Mouse (Mus musculus) cortical plate, adult 2 months (tissue): ENCODE results near the gene Ganab. TPM values are rescaled to one million over a fixed set of nuclear protein-coding genes. Genes with fewer than 3 reads are reported as not detected.

Source experiments
- H3K27ac ChIP-seq: fragments of 200-500 bp; 2 replicates; pipeline ENCODE4 v1.5.1; 2012; ENCODE audit warnings: low read length, control low read depth, inconsistent platforms; ENCODE audit not compliant: insufficient read depth
- H3K4me1 ChIP-seq: fragments of 200-500 bp; 2 replicates; pipeline ENCODE4 v1.6.1; 2011; ENCODE audit warnings: low read length; ENCODE audit not compliant: control insufficient read depth, insufficient read depth
- H3K4me3 ChIP-seq: fragments of 200-500 bp; 2 replicates; pipeline ENCODE4 v1.5.1; 2011; ENCODE audit warnings: mild to moderate bottlenecking, low read length, control low read depth; ENCODE audit not compliant: insufficient read depth
- CTCF ChIP-seq: fragments of 200-500 bp; IDR thresholded peaks from 2 replicates; pipeline ENCODE4 v1.5.1; 2011; ENCODE audit warnings: mild to moderate bottlenecking, control low read depth, low read length; ENCODE audit not compliant: insufficient read depth; ENCODE audit errors: extremely low read depth
- POLR2A ChIP-seq: fragments of 200-500 bp; IDR thresholded peaks from 2 replicates; pipeline ENCODE4 v1.6.1; 2011; ENCODE audit warnings: mild to moderate bottlenecking, low read length, control low read depth; ENCODE audit not compliant: insufficient read depth; ENCODE audit errors: extremely low read depth
- polyA plus RNA-seq: library from polyadenylated mRNA; depleted of rRNA; stranded (reverse); fragments of >200 nt; gene quantifications from 2 replicates; pipeline ENCODE4 v1.2.3, GENCODE M21; 2012; rRNA removed

Gene Ganab
- polyA plus RNA-seq, 1 experiment: 87.5 TPM

DNA sequence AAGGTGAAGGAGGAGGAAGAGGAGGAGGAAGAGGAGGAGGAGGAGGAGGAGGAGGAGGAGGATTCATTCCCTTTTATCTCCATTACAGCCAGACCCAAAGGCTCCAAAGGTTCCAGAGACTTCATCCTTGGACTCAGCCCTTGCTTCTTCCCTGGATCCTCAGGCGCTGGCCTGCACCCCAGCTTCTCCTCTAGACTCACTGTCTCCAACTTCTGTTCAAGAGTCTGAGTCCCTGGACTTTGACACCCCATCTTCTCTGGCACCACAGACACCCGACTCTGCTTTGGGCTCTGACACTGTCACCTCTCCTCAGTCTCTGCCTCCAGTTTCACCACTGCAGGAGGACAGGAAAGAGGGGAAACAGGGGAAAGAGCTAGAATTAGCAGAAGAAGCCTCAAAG lies 64.4 kb downstream of the Ganab start:
- no peak overlapping the region for H3K4me3 ChIP-seq
- peak overlapping the region; percentile 93 for H3K27ac ChIP-seq
- peaks cover 3% of the 10 kb centered on the region; the same call in 1 of the 2 replicates for H3K4me1 ChIP-seq
- TF ChIP-seq CTCF: no peak
- TF ChIP-seq POLR2A: no peak

DNA sequence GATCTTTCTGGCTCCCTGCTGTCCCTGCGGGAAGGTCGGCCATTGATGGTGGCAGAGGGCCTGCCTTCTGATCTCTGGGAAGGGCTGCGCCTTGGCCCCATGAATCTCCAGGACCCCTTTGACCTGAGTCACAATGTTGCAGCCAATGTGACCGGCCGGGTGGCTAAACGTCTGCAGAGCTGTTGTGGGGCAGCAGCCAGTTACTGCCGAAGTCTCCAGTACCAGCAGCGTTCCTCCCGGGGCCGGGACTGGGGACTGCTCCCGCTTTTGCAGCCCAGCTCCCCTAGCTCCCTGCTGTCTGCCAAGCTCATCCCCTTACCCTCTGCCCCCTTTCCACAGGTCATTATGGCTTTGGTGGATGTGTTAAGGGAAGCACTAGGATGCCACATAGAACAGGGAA lies 67.2 kb downstream of the Ganab start:
- no peak for TF ChIP-seq POLR2A
- TF ChIP-seq CTCF: no peak
- peaks cover 5% of the 10 kb centered on the region; the same call in 1 of the 2 replicates for H3K4me1 ChIP-seq
- H3K27ac ChIP-seq: no peak overlapping the region
- H3K4me3 ChIP-seq: no peak overlapping the region

- TF ChIP-seq POLR2A (no peak), CTCF (no peak)
- Histone ChIP-seq H3K4me3 (no peak overlapping the region), H3K27ac (no peak overlapping the region), H3K4me1 (peaks cover 5% of the 10 kb centered on the region; the same call in 1 of the 2 replicates)
These were observed 67.9 kb downstream of the Ganab start for GRCm38 (mm10) chr19:8965771-8966170.

- Histone ChIP-seq H3K27ac (peak overlapping the region; percentile 63), H3K4me1 (peaks cover 5% of the 10 kb centered on the region; the same call in 1 of the 2 replicates), H3K4me3 (peak overlapping the region; percentile 48)
- TF ChIP-seq POLR2A (no peak), CTCF (no peak)
These were observed 68.3 kb downstream of the Ganab start for GRCm38 (mm10) chr19:8966198-8966589.

Other genes starting within 250 kb of the Ganab start
- gene Chrm1, start 234.3 kb upstream of the Ganab start, polyA plus RNA-seq: 109 and 117 TPM in 2 replicates
- gene Slc3a2, start 174.7 kb upstream of the Ganab start, polyA plus RNA-seq: 200 TPM in 2 replicates
- 50.2 and 51.3 TPM in 2 replicates for gene Wdr74, start 162.2 kb upstream of the Ganab start, polyA plus RNA-seq
- gene 1700092M07Rik, start 157.4 kb upstream of the Ganab start, polyA plus RNA-seq: 0.59 TPM in 1 of 2 replicates, not detected in the other
- gene Stx5a, start 156.7 kb upstream of the Ganab start, polyA plus RNA-seq: 106 and 109 TPM in 2 replicates
- gene Nxf1, start 141.0 kb upstream of the Ganab start, polyA plus RNA-seq: 121 and 127 TPM in 2 replicates
- gene Tmem223, start 127.1 kb upstream of the Ganab start, polyA plus RNA-seq: 134 and 142 TPM in 2 replicates
- 18.7 and 18.8 TPM in 2 replicates for gene Tmem179b, start 123.6 kb upstream of the Ganab start, polyA plus RNA-seq
- 15.1 and 15.5 TPM in 2 replicates for gene Taf6l, start 111.7 kb upstream of the Ganab start, polyA plus RNA-seq
- 177 and 184 TPM in 2 replicates for gene Polr2g, start 99.5 kb upstream of the Ganab start, polyA plus RNA-seq
- 4.0 TPM in 2 replicates for gene Zbtb3, start 95.5 kb upstream of the Ganab start, polyA plus RNA-seq
- 29.0 and 29.5 TPM in 2 replicates for gene Ttc9c, start 78.7 kb upstream of the Ganab start, polyA plus RNA-seq
- 78.5 and 85.1 TPM in 2 replicates for gene Hnrnpul2, start 78.1 kb upstream of the Ganab start, polyA plus RNA-seq
- not detected in 2 replicates for gene AC129217.1, start 68.3 kb upstream of the Ganab start, polyA plus RNA-seq
- gene Bscl2, start 60.6 kb upstream of the Ganab start, polyA plus RNA-seq: 135 and 137 TPM in 2 replicates
- 275 and 293 TPM in 2 replicates for gene Gng3, start 58.9 kb upstream of the Ganab start, polyA plus RNA-seq
- 1.0 and 1.3 TPM in 2 replicates for gene Lrrn4cl, start 47.3 kb upstream of the Ganab start, polyA plus RNA-seq
- gene Ubxn1, start 26.6 kb upstream of the Ganab start, polyA plus RNA-seq: 108 and 118 TPM in 2 replicates
- 70.1 and 77.2 TPM in 2 replicates for gene Uqcc3, start 17.1 kb upstream of the Ganab start, polyA plus RNA-seq
- 3.4 and 4.2 TPM in 2 replicates for gene Lbhd1, start 14.3 kb upstream of the Ganab start, polyA plus RNA-seq
- gene Gm49403, start 14.1 kb upstream of the Ganab start, polyA plus RNA-seq: not detected in 2 replicates
- 40.1 and 41.3 TPM in 2 replicates for gene 1810009A15Rik, start 9.2 kb upstream of the Ganab start, polyA plus RNA-seq
- not detected in 2 replicates for gene Gm49416, start 9.1 kb upstream of the Ganab start, polyA plus RNA-seq
- 16.1 and 16.7 TPM in 2 replicates for gene Ints5, start 5.1 kb upstream of the Ganab start, polyA plus RNA-seq
- gene B3gat3, start 22.3 kb downstream of the Ganab start, polyA plus RNA-seq: 222 and 224 TPM in 2 replicates
- gene Rom1, start 31.3 kb downstream of the Ganab start, polyA plus RNA-seq: 8.0 and 9.2 TPM in 2 replicates
- 12.8 and 13.2 TPM in 2 replicates for gene Eml3, start 31.5 kb downstream of the Ganab start, polyA plus RNA-seq
- 24.6 and 25.2 TPM in 2 replicates for gene Mta2, start 43.8 kb downstream of the Ganab start, polyA plus RNA-seq
- 20.0 and 22.8 TPM in 2 replicates for gene Tut1, start 55.8 kb downstream of the Ganab start, polyA plus RNA-seq
- gene Eef1g, start 69.0 kb downstream of the Ganab start, polyA plus RNA-seq: 286 and 289 TPM in 2 replicates
- 6.7 and 7.7 TPM in 2 replicates for gene Ahnak, start 91.2 kb downstream of the Ganab start, polyA plus RNA-seq
- not detected in 2 replicates for gene Scgb1a1, start 189.9 kb downstream of the Ganab start, polyA plus RNA-seq
- gene Asrgl1, start 237.6 kb downstream of the Ganab start, polyA plus RNA-seq: 79.3 and 81.3 TPM in 2 replicates